Mouse (Mus musculus): ENCODE data around the gene Gpat3. TPM values are rescaled to one million over a fixed set of nuclear protein-coding genes. Genes with fewer than 3 reads are reported as not detected.
A peak's percentile ranks its signal among the peaks of the same experiment; 100 is the strongest.

Gene Gpat3
- total RNA-seq (2017), result 0.81 and 0.94 TPM in 2 replicates

DNA sequence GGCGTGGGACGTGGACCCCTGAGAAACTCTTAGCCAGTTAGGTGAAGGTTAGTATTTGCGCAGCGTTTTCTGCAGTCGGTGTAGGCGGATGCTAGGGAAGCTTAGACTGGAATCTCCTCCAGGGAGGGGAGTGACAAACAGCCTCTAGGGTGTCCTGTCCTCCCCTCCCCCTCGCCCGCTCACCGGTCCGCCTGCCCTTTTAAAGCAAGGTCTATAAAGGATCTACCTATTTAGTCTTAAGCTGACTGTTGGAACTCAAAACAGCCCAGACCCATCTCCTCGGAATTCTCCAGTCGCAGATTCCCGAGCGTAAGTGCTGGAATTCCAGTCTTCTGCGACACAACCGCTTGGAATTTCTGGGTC, at the start of gene Gpat3:
Gene Gpat3 (plus strand): TSS at position 229 of the 363 bp plus-strand sequence.
- ATAC-seq (replicated peaks in 1 of 2; ENCODE audit: insufficient read depth in 1 of 2, low FRiP score in 2 of 2, low TSS enrichment in 1 of 2, low read depth in 1 of 2, poor library complexity in 2 of 2, severe bottlenecking in 2 of 2), result 0 out of 4 replicates have a peak, but pooled peaks of 1 of the 2 experiments have one; percentile 5

DNA sequence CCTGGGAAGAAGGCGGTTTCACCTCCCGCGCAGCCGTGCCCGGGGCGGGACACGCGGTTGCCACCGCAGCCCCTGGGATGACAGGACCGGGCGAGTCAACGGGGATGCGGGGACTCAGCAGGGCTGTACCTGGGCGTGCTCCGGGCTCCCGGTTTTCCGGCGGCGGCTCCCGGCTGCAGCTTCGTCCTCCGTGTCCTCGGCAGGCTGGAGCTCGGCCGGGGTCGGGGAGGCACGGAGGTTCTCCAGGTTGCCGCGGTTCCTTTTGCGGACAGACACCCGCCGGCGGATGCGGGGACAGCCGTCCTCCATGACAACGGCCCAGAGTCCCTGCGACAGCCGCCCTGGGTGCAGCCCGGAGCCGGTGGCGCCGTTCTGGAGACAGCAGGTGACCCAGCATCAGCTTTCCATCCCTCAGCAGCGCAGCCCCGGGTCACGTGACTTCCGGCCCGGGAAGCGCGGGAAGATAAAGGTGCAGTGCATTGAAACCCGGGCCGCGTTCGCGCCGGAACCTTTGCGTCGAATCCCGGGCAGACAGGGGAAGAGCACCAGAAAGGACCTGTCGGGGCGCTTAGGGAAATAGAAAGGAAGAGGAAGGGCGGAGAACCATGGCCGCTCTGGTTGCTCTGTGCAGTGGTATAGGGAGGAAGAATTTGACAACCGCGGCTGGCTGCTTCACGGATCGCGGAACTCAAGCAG, 47.2 kb upstream of the Gpat3 start, which contains the start of the genes Helq and Mrps18c:
Gene Helq (minus strand): TSS at position 434 of the 696 bp plus-strand sequence.
Gene Mrps18c (plus strand): TSS at position 463 of the 696 bp plus-strand sequence.
- ATAC-seq (replicated peaks in 1 of 2; ENCODE audit: insufficient read depth in 1 of 2, low FRiP score in 2 of 2, low TSS enrichment in 1 of 2, low read depth in 1 of 2, poor library complexity in 2 of 2, severe bottlenecking in 2 of 2), result peak; percentile 90 to 96

DNA sequence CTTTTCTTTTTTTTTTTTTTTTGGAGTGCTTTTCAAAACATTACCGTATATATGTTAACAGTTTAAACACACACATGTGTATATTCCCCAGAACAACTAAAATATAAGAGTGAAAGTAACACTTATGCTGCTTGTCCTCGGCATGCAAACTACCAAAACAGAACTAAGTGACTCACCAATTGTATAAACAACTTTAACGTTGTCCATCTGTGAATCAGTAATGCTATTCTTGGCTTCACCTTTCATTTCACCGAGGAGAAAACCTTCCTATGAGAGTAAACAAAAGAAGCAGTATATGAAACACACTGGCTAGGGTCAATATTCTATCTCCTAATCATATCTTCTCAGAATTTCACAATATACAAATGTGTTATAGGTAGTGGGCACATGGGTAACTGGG, 27.2 kb upstream of the Gpat3 start:
- no peak for ATAC-seq (replicated peaks in 1 of 2; ENCODE audit: insufficient read depth in 1 of 2, low FRiP score in 2 of 2, low TSS enrichment in 1 of 2, low read depth in 1 of 2, poor library complexity in 2 of 2, severe bottlenecking in 2 of 2)

DNA sequence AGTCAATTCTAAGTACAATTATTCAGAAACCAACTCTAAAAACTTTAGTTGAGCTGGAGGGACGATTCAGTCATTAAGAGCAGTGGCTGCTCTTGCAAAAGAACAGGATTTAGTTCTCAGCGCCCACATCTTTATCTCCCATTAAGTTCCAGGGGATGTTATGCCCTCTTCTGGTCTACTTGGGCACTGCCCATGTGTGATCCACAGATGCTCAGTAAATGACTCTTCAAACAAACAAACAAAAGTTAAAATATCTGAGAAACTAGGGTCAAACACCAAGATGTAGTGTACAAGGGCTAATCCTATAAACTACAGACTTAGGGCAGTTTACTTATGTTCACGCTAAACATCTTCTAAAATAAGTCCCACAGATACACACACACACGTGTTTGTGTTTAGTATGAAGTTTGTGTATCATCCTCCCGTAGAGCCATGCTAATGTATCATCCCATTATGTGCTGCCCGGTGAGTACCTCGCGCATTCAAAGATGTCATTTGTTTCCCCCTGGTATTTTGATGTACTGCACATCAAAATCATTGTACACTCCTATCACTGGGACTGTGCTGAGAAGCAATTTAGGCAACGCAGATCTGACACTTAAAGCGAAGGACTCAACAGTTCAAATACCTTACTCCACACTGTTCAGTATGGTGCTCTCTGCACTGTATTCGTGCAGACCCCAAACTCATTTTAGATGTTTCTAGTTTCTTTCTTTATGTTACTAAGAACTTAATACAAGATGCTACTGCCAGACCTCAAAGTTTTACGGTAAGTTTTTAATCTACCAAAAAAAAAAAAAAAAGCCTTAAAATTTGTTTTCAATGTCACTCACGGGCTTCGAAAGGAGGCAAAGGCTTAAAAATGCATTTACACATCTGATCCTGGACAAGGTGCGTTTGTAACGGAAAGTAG, 25.7 kb upstream of the Gpat3 start:
- ATAC-seq (replicated peaks in 1 of 2; ENCODE audit: insufficient read depth in 1 of 2, low FRiP score in 2 of 2, low TSS enrichment in 1 of 2, low read depth in 1 of 2, poor library complexity in 2 of 2, severe bottlenecking in 2 of 2), result no peak

DNA sequence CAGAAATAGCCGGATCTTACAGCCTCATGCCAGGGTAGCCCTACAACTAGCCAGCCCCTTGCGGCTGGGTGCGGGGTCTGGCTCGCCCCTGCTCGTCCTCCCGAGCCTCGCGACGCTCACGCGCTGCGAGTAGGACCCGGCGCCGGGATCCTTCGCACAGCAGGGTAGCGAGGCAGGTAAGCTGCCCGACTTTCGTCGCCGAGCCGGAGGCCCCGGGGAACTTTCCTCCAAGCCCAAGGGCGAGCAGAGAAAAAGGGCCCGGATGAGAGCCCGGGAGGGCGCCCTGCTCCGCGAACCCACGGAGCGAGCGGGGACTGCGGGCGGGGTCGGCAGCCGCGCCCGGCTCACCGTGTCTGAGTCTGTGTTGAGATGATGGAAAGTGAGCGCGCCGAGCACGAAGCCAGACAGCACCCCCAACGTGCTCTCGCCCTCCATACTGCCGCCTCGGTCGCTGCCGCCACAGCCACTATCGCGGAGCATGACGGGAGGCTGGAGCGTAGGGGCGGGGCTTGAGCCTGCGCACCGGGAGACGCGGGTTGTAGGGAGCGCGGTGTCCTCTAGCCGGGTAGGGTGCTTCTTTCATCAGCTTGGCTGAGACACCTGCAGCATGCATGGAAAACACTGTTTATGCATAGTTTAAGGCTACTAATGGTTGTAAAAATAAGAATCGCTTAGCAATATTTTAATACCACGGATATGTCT, 24.9 kb upstream of the Gpat3 start, which contains the start of gene Abraxas1:
Gene Abraxas1 (minus strand): TSS at position 483 of the 702 bp plus-strand sequence.
- ATAC-seq (replicated peaks in 1 of 2; ENCODE audit: insufficient read depth in 1 of 2, low FRiP score in 2 of 2, low TSS enrichment in 1 of 2, low read depth in 1 of 2, poor library complexity in 2 of 2, severe bottlenecking in 2 of 2), result peak; percentile 95 to 99

DNA sequence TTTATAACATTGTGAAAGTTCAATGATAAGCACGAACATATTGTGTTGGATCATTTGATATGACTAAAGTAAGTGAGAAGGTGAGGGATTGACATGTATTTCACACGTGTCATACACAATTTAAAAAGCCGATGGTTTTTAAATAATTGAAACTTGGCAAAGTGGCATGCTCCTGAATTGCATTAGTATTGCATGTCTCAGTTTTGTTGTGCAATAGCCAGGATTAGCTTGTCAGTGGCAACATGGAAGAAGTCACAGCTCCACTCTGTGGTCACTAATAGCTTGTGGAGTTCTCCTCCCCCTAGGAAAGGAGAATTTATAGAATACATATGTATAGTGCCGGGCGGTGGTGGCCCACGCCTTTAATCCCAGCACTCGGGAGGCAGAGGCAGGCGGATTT, 24.1 kb upstream of the Gpat3 start:
- ATAC-seq (replicated peaks in 1 of 2; ENCODE audit: insufficient read depth in 1 of 2, low FRiP score in 2 of 2, low TSS enrichment in 1 of 2, low read depth in 1 of 2, poor library complexity in 2 of 2, severe bottlenecking in 2 of 2), result no peak; a peak in 1 of 4 replicates

DNA sequence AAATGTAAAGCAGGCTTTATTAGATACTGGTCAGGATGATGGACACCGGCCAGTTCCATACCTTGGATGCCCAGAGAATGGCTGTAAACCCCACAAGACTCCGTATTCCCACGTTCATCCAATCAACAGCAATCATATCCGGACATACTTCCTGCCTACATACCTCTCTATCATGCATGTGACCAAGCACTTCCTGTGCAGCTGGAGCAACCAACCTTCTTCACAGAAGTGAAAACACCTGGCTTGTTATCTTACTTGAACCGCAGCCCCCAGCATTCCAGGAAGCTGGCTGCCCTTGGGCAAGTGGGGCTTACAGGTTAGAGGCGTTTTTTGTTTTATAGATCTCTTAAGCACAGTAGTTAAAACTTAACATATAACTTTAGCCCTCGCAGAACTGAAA, 22.7 kb upstream of the Gpat3 start:
- no peak for ATAC-seq (replicated peaks in 1 of 2; ENCODE audit: insufficient read depth in 1 of 2, low FRiP score in 2 of 2, low TSS enrichment in 1 of 2, low read depth in 1 of 2, poor library complexity in 2 of 2, severe bottlenecking in 2 of 2)

DNA sequence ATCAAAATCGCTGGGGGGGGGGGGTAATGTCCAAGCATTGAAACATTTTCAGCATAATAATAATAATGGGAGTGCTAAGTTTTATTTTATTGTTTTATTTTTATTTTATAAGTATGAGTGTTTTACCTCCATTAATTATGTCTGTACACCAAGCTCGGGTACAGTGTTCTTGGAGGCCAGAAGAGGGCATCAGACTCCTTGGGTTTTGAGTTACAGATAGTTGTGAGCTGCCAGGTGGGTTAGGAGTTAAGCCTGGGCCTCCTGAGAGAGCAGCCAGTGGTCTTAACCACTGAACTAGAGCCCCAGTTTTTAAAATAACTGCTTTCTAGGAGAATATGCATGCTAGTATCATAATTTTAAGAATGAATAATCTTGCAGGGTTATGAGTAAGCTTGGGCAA, 19.5 kb upstream of the Gpat3 start:
- peak; percentile 38 to 56; a peak in 1 of 4 replicates for ATAC-seq (replicated peaks in 1 of 2; ENCODE audit: insufficient read depth in 1 of 2, low FRiP score in 2 of 2, low TSS enrichment in 1 of 2, low read depth in 1 of 2, poor library complexity in 2 of 2, severe bottlenecking in 2 of 2)

DNA sequence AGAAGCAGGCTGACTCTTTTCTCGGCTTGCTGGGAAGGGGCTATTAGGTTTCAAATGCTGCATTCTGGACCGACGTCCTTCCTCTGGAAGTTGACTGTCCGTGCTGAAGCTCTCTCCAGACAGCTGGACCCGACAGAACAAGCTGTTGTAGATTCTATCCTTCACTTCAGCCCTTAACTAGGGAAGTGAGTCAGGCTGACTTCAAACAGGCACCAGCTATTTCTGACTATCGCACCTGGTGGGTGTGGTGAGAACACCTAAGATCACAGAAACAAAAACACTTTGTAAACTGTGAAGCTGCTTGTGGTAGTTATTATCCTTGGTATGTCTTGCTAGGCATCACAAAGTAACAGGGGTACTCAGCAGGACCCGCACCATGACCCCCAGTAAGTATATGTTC, 19.0 kb upstream of the Gpat3 start:
- ATAC-seq (replicated peaks in 1 of 2; ENCODE audit: insufficient read depth in 1 of 2, low FRiP score in 2 of 2, low TSS enrichment in 1 of 2, low read depth in 1 of 2, poor library complexity in 2 of 2, severe bottlenecking in 2 of 2), result no peak

DNA sequence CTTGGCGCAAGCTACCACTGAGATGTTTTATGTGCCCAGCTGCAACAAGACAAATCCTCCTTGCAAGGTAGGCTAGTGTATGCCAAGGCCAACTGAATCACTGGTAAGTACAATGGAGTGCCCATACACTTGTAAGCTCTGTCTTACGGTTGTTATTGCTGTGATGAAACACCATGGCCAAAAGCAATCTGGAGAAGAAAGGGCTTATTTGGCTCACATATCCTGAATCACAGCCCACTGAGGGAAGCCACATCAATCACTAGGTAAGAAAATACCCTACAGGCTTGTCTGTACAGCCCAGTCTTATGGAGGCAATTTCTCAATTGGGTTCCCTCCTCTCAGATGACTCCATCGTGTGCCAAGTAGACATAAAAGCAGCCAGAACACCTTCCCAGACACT, 16.8 kb upstream of the Gpat3 start:
- no peak for ATAC-seq (replicated peaks in 1 of 2; ENCODE audit: insufficient read depth in 1 of 2, low FRiP score in 2 of 2, low TSS enrichment in 1 of 2, low read depth in 1 of 2, poor library complexity in 2 of 2, severe bottlenecking in 2 of 2)

DNA sequence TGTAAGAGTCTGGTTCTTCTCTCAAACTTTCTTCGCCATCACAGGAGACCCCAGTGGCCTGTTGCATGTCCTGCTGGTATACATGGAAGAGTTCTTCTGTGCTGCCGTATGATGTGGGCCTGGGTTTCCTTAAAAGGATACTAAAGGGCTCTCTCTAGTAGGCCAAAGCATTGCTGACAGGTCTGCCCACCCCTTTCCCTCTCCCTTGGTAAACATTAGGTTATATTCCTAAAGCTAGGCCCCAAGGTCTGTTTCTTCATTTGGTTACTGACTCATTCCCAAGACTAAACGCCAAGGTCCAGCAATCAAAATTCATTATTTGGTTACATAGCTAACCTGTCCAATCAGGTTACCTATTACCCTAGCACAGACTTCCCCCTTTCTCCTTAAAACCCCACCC, 12.8 kb upstream of the Gpat3 start:
- ATAC-seq (replicated peaks in 1 of 2; ENCODE audit: insufficient read depth in 1 of 2, low FRiP score in 2 of 2, low TSS enrichment in 1 of 2, low read depth in 1 of 2, poor library complexity in 2 of 2, severe bottlenecking in 2 of 2), result no peak

DNA sequence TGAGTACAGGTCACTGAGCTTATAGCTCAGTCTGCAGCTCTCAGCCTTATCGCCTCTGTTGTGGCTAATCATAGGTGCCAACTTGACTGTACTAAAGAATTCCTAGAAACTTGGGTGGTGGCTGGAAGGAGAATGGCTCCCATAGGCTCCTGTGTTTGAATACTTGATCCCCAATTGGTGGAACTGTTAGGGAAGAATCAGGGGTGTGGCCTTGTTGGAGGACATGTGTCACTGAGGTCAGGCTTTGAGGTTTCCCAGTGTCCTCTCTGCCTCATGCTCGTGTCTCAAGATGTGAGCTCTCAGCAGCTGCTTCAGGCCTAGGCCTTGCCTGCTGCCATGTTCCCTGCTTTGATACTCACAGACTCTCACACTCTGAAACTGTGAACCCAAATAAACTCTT, 11.7 kb upstream of the Gpat3 start:
- no peak for ATAC-seq (replicated peaks in 1 of 2; ENCODE audit: insufficient read depth in 1 of 2, low FRiP score in 2 of 2, low TSS enrichment in 1 of 2, low read depth in 1 of 2, poor library complexity in 2 of 2, severe bottlenecking in 2 of 2)

DNA sequence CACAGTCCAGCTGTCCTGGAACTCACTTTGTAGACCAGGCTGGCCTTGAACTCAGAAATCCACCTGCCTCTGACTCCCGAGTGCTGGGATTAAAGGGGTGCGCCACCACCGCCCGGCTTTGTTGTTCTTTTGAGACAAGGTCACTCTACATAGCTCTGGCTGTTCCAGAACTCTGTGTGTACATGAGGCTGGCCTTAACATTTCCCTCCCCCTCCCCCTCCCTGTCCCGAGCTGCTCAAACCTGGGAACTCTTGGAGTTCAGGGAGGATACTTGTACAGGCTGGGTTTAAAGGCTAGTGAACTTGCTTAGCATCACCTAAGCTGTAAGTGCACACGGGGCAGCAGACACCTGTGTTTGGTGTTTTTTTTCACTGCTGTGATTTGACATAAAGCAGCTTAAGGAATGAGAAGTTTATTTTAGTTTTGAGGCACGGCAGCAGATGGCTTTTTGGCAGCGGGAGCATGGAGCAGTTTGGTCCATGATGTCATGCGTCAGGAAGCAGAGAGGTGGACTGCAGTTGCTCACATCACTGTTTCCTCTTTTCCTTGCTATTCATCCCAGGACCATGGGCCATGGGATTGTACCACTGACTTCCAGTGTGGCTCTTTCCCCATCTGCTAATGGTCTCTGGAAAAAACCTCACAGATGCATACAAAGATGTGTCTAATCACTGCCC, 9.5 kb upstream of the Gpat3 start:
- no peak for ATAC-seq (replicated peaks in 1 of 2; ENCODE audit: insufficient read depth in 1 of 2, low FRiP score in 2 of 2, low TSS enrichment in 1 of 2, low read depth in 1 of 2, poor library complexity in 2 of 2, severe bottlenecking in 2 of 2)

DNA sequence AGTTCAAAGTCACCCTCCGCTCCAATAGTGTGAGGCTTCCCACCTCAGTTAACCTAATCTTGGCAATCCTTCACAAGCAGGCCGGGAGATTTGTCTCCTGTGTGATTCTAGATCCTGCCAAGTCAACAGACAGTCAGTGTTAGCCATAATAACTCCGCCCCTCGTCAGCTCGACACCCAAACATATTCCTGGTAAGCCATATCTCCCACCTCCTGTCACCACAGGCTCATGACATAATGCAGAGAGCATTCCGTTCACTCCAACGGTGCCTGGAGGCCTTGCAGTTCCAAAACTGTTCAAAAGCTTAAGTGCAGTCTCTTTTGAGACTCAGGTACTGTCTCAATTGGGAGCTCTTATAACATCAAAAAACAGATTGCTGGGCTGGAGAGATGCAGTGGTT, 7.6 kb upstream of the Gpat3 start:
- no peak for ATAC-seq (replicated peaks in 1 of 2; ENCODE audit: insufficient read depth in 1 of 2, low FRiP score in 2 of 2, low TSS enrichment in 1 of 2, low read depth in 1 of 2, poor library complexity in 2 of 2, severe bottlenecking in 2 of 2)

DNA sequence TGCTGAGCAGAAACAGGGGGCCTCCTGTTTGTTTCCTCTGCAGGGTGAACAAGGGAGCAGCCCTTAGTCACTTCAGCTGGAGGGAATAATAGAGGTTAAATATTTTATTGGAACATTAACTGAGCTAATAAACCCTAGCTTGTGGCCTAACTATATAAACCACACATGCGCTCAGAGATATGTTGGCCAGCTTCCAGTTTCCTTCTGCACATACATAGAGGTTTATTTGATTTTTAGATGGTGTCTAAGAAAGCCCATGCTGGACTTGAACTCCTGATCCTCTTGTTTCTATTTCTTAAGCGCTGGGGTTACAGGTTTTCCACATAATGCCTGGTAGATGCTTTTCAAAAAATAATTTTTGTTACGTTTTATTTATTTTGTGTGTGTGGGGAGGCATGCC, 1.0 kb upstream of the Gpat3 start:
- ATAC-seq (replicated peaks in 1 of 2; ENCODE audit: insufficient read depth in 1 of 2, low FRiP score in 2 of 2, low TSS enrichment in 1 of 2, low read depth in 1 of 2, poor library complexity in 2 of 2, severe bottlenecking in 2 of 2), result no peak

DNA sequence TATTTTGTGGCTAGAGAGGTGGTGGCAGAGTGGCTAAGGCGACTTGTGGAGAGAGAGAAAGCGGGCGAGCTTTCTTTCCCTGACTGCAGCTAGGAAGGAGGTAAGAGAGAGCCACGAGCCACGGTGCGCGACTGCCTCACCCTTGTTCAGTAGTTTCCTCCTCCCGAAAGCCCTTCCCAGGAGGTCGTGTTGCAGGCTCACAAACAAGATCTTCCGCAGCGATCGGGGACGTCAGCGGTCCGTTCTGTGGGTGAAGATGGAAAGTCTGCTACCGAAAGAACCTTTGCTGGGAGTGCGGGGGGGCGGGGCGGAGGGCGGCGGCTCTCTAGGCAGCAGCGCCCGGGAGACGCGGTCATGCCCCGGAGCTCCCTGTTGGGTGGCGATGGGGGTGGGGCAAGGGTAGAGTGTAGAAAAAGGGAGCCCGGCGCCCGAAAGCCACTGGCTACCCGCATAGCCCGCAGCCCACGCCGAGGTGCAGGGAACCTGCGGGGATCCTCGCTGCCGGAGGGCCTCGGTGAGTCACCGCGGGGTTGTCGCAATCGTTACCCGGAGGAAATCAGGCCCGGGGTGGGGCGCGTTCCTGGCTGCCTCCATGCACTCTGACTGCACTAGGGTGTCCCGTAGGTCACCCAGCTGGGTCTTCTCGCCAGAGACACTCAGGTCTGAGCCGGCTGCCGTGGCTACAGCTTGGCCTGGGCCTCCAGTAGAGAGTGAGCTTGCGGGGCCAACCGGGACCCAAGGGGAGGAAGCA, 510 bp downstream of the Gpat3 start:
- ATAC-seq (replicated peaks in 1 of 2; ENCODE audit: insufficient read depth in 1 of 2, low FRiP score in 2 of 2, low TSS enrichment in 1 of 2, low read depth in 1 of 2, poor library complexity in 2 of 2, severe bottlenecking in 2 of 2), result peak; percentile 75 to 81

DNA sequence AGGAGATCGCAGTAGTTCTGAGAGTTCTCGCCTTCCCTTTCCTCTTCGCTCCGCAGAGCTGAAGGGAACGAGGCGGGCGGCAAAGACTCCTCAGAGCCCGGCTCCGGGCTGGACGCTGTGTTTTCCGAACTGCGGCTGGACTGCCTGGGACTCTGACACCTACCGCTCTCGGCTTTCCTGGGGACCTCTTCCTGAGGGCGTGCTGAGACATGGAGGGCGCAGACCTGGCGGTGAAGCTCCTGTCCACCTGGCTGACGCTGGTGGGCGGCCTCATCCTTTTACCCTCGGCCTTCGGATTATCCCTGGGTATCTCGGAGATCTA, 1.0 kb downstream of the Gpat3 start:
- ATAC-seq (replicated peaks in 1 of 2; ENCODE audit: insufficient read depth in 1 of 2, low FRiP score in 2 of 2, low TSS enrichment in 1 of 2, low read depth in 1 of 2, poor library complexity in 2 of 2, severe bottlenecking in 2 of 2), result peak; percentile 23 to 40; a peak in 3 of 4 replicates
